Mouse (Mus musculus) liver, adult 2 months (tissue): ENCODE results near the gene A930018P22Rik. TPM values are rescaled to one million over a fixed set of nuclear protein-coding genes. Genes with fewer than 3 reads are reported as not detected.
"Not testable (repeated sequence)": the region's sequence is repeated elsewhere in the genome, so short reads cannot be mapped to it uniquely, and the experiment has no call there.

Experiments used
- DNase-seq: peaks from one replicate; pipeline ENCODE4 v3.0.0-alpha.2; 2011; ENCODE audit warnings: low read depth, low spot score; ENCODE audit errors: extremely low read depth
- H3K27ac ChIP-seq: fragments of 200-500 bp; replicated peaks from 2 replicates; pipeline ENCODE4 v1.5.1; 2012; ENCODE audit warnings: low read depth, mild to moderate bottlenecking, control low read depth, inconsistent platforms, low read length; ENCODE audit not compliant: insufficient read depth
- H3K27me3 ChIP-seq: fragments of 200-500 bp; 2 replicates; pipeline ENCODE4 v1.6.1; 2012; ENCODE audit warnings: mild to moderate bottlenecking, moderate library complexity, low read length, inconsistent platforms; ENCODE audit not compliant: control insufficient read depth, insufficient read depth
- H3K36me3 ChIP-seq: fragments of 200-500 bp; 2 replicates; pipeline ENCODE4 v1.6.1; 2012; ENCODE audit warnings: low read length, inconsistent platforms; ENCODE audit not compliant: control insufficient read depth, insufficient read depth
- H3K4me1 ChIP-seq: fragments of 200-500 bp; 2 replicates; pipeline ENCODE4 v1.6.1; 2011; ENCODE audit warnings: low read length; ENCODE audit not compliant: control insufficient read depth, insufficient read depth
- H3K4me3 ChIP-seq: fragments of 200-500 bp; 2 replicates; pipeline ENCODE4 v1.5.1; 2011; ENCODE audit warnings: low read depth, mild to moderate bottlenecking, control low read depth, low read length, moderate library complexity; ENCODE audit not compliant: insufficient read depth
- H3K79me2 ChIP-seq: fragments of 200-500 bp; 2 replicates; pipeline ENCODE4 v1.6.1; 2012; ENCODE audit warnings: inconsistent platforms, mild to moderate bottlenecking, low read length, moderate library complexity; ENCODE audit not compliant: control insufficient read depth, insufficient read depth
- H3K9ac ChIP-seq: fragments of 200-500 bp; 2 replicates; pipeline ENCODE4 v1.6.1; 2012; ENCODE audit warnings: low read depth, mild to moderate bottlenecking, control low read depth, inconsistent platforms, low read length
- CTCF ChIP-seq: fragments of 200-500 bp; IDR thresholded peaks from 2 replicates; pipeline ENCODE4 v1.5.1; 2011; ENCODE audit warnings: low read depth, low read length, control low read depth
- POLR2A ChIP-seq: fragments of 200-500 bp; IDR thresholded peaks from 2 replicates; pipeline ENCODE4 v1.6.1; 2011; ENCODE audit warnings: low read length, control low read depth; ENCODE audit not compliant: insufficient read depth; ENCODE audit errors: extremely low read depth
- WGBS: fragments of 180-500 bp; shearing (Covaris S2); methylation state at CpG from one replicate; pipeline ENCODE4 v1.1.7; 2018; 5-methylcytosine and 5-hydroxymethylcytosine counted together
- polyA plus RNA-seq: library from polyadenylated mRNA; depleted of rRNA; stranded (reverse); fragments of >200 nt; gene quantifications from 2 replicates; pipeline ENCODE4 v1.2.3, GENCODE M21; 2012; rRNA removed
- total RNA-seq: library from RNA; depleted of rRNA; stranded (reverse); fragments of >200 nt; gene quantifications from 2 replicates; pipeline ENCODE4 v1.2.3, GENCODE M21; 2014; rRNA removed

A930018P22Rik gene
- total RNA-seq (0.18 TPM in 1 of 2 replicates, not detected in the other), polyA plus RNA-seq (0.26 and 0.35 TPM in 2 replicates)

GRCm38 (mm10) chr2:104122505-104123378, at the start of gene A930018P22Rik:
Gene A930018P22Rik, plus strand, starts transcription at chr2:104122769.
- DNase-seq = peak; percentile 90
- under 1% methylated on average over 74 of the region's 74 CpGs for WGBS
- H3K9ac ChIP-seq = peak within 1 kb of the TSS; percentile 88
- peak within 1 kb of the TSS; percentile 65 for H3K4me3 ChIP-seq
- H3K79me2 ChIP-seq = no peaks in the 10 kb centered on the region
- peak within 1 kb of the TSS; percentile 46 for H3K27ac ChIP-seq
- peaks cover 9% of the 10 kb centered on the region for H3K4me1 ChIP-seq
- H3K27me3 ChIP-seq = no peaks in the 10 kb centered on the region
- no peaks in the 10 kb centered on the region for H3K36me3 ChIP-seq
- TF ChIP-seq CTCF (no peak), POLR2A (0 out of 2 replicates have a peak, but pooled peaks have one; percentile 39)

- H3K27ac ChIP-seq, H3K4me3 ChIP-seq, H3K9ac ChIP-seq, DNase-seq, H3K36me3 ChIP-seq, H3K79me2 ChIP-seq, H3K27me3 ChIP-seq, H3K4me1 ChIP-seq: not testable (repeated sequence)
- WGBS = 51% methylated on average over 5 of the region's 5 CpGs
Measured at GRCm38 (mm10) chr2:104078285-104078684, 44.3 kb upstream of the A930018P22Rik start.

- not testable (repeated sequence) for H3K4me1 ChIP-seq, DNase-seq, H3K9ac ChIP-seq, H3K4me3 ChIP-seq, H3K36me3 ChIP-seq, H3K79me2 ChIP-seq, H3K27me3 ChIP-seq, H3K27ac ChIP-seq
- no CpG with 5 or more reads among the region's 1 CpGs for WGBS
Measured at GRCm38 (mm10) chr2:104081436-104082050, 41.0 kb upstream of the A930018P22Rik start.

- Histone ChIP-seq H3K4me1 (no peaks in the 10 kb centered on the region), H3K4me3 (no peak overlapping the region), H3K36me3 (no peaks in the 10 kb centered on the region), H3K27me3 (no peaks in the 10 kb centered on the region), H3K27ac (no peak overlapping the region), H3K79me2 (no peaks in the 10 kb centered on the region), H3K9ac (no peak overlapping the region)
- DNase-seq = no peak
- TF ChIP-seq CTCF (no peak), POLR2A (no peak)
Measured at GRCm38 (mm10) chr2:104082474-104082873, 40.1 kb upstream of the A930018P22Rik start.

- H3K79me2 ChIP-seq = not testable (repeated sequence)
Measured at GRCm38 (mm10) chr2:104084027-104084426, 38.5 kb upstream of the A930018P22Rik start.

GRCm38 (mm10) chr2:104087562-104087961, 35.0 kb upstream of the A930018P22Rik start:
- not testable (repeated sequence) for H3K4me1 ChIP-seq, H3K27me3 ChIP-seq, H3K27ac ChIP-seq, H3K36me3 ChIP-seq, H3K79me2 ChIP-seq, H3K4me3 ChIP-seq, DNase-seq, H3K9ac ChIP-seq
- 56% methylated on average over 1 of the region's 1 CpGs for WGBS

More at GRCm38 (mm10) chr2:104084027-104084426, 38.5 kb upstream of the A930018P22Rik start:
- H3K4me1 ChIP-seq, H3K4me3 ChIP-seq, H3K27me3 ChIP-seq, H3K27ac ChIP-seq, H3K36me3 ChIP-seq, H3K9ac ChIP-seq: not testable (repeated sequence)
- TF ChIP-seq CTCF = 0 out of 2 replicates have a peak, but pooled peaks have one; percentile 5
- DNase-seq = peak; percentile 78
